Mouse (Mus musculus) heart, adult 18-20 months (tissue): Measurements from ENCODE around the gene Dcaf17. TPM values are rescaled to one million over a fixed set of nuclear protein-coding genes. Genes with fewer than 3 reads are reported as not detected.

ENCODE experiments used
- DNase-seq, 2 experiments: peaks; one replicate each; pipeline ENCODE4 v3.0.0; 2021 to 2022; ENCODE audit warnings: mixed read lengths in 1 of 2
- long read RNA-seq, 2 experiments: library from polyadenylated mRNA; stranded (forward); transcript quantifications; one replicate each; pipeline ENCODE4 v2.0.0; 2021
- total RNA-seq, 2 experiments: library from RNA; stranded (reverse); gene quantifications; 2 replicates each; pipeline ENCODE4 v1.2.3; 2021

Gene Dcaf17
- 1 to 10 TPM; 4.2 to 4.5 TPM for total RNA-seq
- long read RNA-seq, experiment 1, full-length matches to known transcripts: 2 of 3 reads
- long read RNA-seq, experiment 1, partial matches to known transcripts: 0 of 3 reads
- long read RNA-seq, experiment 1, other reads (novel, unspliced or antisense): 1 of 3 reads
- long read RNA-seq, experiment 2, full-length matches to known transcripts: 1 of 5 reads
- long read RNA-seq, experiment 2, partial matches to known transcripts: 0 of 5 reads
- long read RNA-seq, experiment 2, other reads (novel, unspliced or antisense): 4 of 5 reads

DNA sequence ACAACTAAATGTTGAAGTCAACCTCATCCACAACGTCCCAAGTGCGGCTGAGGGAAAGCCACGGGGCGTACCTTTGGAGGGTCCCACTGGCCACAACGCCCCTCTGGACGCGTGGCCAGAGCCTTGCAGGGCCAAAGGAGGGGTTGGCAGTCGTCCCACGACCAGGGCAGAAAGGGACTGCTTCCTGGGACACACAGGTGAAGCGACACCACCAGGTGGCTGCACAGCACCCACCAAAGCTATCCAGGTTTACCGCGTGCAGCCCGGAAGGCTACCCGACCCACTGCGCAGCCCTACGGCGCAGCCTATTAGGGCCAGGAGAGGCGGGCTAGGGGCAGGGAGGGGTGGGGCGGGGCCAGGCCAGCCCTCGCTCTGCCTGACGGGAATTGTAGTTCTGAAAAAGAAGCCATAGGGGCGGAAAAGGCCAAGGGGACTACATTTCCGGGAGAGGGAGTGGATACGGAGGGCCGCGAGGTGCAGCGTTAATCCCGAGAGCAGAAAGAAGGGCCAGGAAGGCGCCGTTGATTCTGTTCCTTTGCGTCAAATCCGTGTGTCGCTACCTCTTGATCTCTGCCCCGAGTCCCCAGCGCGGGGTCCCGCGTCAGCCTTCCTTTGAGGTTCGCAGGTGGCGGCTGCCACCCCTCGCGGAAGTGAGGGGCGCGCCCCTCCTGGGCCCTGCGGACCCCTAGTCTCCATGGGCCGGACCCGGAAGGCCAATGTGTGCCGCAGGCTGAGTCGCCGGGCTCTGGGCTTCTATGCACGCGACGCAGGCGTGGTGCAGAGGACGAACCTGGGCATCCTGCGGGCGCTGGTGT lies at the start of gene Dcaf17, which contains the start of gene Mettl8:
Dcaf17 (plus strand) TSS at position 29 of the 815 bp plus-strand sequence.
Mettl8 (minus strand) TSS at position 284 of the 815 bp plus-strand sequence.
- peak; percentile 92 to 94 for DNase-seq

DNA sequence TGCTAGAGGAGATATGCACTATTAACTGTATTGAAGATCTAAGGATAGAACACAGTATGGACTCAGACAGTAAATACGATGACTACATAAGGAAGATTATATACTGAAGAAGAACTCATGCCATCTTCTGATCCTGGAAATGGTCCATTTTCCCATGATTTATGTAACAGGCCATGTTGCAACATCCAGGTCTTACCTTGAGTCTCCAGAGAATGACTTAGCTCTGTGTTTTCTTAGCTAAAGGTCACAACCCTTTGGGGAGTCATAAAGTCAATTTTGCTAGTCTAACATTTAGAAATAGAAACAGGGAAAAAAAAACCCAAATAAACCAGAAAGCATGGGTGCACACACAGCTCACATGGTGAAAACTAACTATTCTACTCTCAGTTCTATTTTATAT lies 43.3 kb upstream of the Dcaf17 start:
- no peak for DNase-seq

DNA sequence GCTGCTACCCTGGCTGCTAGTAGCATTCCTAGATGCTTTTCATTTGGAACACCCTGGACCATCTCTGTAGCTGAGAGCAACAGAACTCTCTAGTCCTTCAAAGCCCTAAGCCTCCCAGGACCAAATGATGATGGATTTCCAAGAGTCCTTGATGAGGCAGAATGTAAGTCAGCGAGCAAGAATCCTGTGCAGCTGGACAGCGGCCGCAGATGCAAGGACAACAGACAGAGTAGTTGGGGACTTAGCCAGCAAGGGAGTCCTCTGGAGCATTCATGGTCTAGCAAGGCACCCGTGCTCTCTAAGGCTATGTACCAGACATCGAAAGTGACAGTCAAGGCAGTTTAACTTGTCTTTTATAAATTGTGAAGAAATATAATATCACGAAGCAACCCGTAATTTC lies 41.6 kb upstream of the Dcaf17 start:
- DNase-seq: no peak

DNA sequence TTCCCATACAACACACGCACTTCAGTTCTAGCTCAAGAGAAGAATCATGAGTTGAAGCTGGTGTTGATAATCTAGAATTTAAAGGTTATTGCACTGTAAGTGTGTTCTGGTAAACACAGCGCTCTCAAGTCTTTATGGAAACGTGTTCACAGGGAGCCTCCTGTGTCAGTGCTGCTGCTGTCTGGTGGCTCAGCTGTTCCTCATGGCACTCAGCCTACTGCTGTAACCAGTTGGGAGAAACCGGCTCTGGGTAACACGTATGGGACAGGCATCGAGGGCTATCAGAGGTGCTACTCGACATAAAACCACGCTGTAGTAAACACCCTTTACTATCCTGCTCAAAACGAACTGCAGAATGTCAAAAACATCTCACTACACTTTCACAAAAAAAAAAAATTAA lies 35.9 kb upstream of the Dcaf17 start:
- DNase-seq: peak; percentile 20 to 24

DNA sequence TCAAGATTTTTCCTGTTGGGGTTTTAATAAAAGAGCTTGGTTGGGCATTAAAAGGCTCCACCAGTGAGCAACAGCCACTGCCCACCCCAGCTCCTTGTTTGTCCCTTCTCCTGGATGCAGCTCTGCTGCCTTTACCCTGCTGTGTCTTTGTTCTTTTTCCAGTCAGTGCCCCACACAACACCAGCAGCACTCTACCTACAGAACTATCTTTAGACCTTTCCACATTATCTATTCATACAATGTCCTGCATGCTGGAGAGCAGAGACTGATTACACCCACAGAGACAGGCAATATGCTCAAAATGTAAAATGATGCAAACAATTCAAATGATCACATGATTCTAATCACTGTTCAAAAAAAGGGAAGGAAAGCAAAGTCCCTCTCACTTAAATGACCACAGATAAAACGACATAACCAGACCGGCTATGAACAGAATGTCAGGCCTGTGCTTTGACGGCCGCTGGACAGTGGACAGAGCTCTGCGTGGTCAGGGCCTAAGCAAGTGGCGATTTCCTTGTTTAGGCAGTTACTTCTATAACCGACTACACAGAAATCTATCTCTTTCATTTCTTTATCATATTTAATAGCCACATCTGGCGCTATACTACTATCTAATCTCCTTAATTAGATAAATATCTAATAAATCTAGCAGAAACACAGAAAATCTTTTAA lies 35.3 kb upstream of the Dcaf17 start:
- DNase-seq: no peak

DNA sequence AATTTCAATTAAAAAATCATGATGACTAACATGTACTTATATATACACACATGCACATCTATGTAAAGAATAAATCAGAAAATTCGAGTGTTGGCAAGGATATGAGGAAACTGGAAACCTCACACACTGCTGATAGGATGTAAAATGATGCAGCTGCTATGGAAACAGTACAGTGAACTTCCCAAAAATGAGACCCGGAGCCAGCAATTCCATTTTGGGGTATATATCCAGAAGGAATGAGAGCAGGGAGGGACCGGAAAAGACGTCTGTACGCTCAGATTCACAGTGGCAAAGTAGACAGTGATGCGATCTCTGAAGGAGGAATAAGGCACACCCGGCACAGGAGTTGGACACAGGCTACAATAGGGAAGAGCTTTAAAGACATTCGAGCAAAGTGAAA lies 34.5 kb upstream of the Dcaf17 start:
- no peak for DNase-seq

DNA sequence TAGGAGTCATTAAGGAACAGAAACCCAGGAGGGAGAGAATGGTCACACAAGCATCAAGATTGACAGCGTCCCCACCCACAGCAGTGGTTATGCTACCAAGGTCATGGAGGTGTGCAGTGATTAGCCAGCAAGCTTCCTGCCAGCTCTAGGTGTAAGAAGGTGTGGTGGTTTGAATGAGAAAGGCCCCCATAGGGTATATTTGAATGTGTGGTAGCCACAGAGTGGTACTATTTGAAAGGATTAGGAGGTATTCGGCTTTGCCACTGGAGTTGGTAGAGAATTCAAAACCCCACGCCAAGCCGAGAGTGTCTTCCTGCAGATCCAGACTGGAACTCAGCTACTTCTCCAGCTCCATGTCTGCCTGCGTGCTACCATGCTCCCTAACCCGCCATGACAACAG lies 32.1 kb upstream of the Dcaf17 start:
- DNase-seq: no peak

DNA sequence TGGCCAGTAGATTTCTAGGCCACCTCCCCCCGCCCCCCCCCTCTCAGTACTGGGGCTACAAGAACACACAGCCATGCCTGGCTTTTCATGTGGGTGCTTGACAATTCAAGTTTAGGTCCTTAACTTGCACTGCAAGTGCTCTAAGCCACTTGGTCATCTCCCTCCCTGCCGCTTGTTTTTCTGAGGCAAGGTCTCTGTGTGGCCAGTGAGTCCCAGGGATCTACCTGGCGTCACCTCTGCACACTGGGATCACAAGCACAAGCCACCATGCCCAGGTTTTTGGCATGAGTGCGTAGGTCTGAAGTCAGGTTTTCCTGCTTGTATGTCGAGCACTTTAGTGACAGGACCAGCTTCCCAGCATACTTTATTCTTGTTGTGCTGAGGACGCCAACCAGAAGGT lies 31.1 kb upstream of the Dcaf17 start:
- DNase-seq: no peak

DNA sequence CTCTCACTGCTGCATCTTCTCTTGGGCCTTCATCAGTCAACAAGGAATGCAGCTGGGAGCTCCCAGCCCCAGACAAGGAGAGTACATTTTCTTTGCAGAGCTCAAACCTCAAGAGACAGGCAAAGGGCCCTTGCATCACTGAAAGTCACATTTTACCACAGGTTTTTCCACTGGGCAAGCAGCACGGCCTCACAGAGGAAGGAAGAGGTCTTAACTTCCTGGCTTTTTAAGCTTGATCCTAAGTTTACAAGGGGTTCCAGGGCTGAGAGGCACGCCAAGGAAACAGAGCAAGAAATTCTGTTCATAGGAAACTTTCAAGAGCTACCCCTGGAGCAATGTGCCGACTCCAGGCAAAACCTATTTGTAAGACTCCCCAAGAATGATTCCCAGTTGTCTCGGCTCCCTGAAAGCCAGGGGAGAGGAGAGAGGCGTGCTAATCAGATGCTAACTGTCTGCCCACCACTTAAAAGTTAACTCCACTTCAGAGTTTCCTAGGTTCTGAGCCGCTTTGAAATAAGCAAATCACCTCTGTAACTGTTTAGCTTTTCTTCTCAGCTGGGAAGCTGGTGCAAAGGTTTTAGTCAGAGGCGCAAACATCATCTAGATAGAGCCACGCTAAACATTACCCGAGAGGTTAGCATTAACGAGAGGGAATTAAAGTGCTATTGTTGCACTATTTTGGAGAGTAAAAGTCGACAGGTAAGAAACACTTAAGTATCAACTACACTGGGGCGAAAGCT lies 29.4 kb upstream of the Dcaf17 start:
- no peak for DNase-seq

DNA sequence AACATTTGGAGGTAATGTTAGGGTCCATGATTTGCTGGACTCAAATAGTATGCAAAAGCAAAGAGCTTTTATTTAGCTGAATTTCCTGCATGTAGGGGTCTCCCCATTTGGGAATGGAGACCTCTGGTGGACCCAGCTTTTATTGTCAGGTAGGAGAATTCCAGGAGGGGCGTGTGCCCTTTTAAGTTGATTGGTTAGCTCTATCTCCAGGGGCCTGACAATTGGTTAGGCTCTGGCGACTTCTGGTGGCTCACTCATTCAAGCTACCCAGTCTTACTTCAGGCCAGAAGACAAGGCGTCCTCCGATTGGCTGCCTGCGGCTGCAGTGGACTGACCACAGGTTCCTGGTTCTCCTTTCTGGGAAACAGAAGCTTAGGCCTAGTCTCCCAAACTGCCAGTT lies 28.3 kb upstream of the Dcaf17 start:
- peak in 1 of 2 experiments; percentile 18 for DNase-seq

DNA sequence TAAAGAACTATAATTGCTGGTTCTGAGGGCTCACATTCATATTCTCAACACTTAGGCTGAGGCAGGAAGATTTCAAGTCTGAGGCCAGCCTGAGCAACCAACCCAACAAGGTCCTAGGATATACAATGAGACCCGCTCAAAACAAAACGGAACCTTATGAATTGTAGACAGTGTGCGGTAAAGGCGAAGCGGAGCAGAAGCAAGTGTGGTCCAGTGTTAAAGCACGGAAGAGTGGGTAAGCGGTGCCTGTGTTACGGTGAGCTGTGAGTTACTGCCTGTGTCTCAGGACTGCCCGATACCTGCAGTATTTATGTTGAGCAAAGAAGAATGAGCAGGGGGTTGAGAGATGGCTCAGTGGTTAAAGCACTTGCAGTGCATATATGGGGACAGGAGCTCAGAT lies 27.5 kb upstream of the Dcaf17 start:
- DNase-seq: no peak

DNA sequence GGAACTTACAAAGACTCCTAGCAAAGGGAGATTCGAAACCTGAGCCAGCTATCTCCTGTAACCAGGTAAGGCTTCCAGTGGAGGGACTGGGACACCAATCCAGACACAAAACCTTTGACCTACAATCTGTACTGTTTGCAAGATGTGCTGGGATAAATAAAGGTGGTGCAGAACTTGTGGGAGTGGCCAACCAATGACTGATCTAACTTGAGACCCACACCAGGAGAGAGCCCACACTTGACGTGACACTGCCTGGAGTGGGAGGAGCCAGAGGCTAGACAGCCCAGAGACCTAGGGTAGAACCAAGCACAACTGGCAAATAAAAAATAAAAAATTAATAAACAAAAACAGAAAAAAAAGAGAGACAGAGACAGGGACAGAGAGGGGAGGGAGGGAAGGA lies 24.5 kb upstream of the Dcaf17 start:
- DNase-seq: no peak

DNA sequence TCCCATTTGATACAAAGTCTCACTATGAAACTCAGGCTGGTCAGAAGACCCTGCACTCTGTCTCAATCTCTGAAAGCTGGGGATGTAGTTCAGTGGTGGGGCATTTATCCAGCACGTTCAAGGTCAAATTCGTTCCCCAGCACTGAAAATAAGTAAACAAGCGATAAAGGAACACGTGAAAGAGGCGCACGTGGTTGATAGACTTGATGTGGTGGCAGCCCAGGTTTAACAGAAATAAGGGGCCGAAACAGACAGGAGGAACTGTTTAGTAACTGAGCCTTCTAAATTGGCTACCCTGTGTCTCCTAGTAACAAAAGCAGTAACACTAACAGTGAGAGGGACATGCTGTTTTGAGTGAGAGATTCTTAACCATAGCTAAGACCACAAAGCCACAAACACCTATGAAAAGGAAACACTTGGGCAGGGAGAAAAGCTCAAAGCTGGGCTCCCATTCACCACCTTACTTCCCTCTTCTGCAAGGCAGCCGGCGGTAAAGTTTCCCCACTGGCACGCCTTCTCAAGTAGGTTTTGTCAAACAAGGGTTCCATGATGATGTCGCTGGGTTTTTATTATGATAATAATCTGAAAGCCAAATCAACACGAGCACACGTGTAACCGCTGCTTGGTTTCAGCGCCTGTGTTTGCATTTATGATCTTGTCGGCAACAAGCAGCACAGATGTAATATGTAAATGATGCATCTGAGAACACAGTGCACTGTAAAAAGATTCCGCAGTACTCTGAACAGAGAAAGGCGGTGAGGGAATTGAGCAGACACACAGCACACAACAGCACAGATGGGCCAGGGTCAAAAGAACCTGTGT lies 22.9 kb upstream of the Dcaf17 start:
- DNase-seq: peak in 1 of 2 experiments; percentile 39

DNA sequence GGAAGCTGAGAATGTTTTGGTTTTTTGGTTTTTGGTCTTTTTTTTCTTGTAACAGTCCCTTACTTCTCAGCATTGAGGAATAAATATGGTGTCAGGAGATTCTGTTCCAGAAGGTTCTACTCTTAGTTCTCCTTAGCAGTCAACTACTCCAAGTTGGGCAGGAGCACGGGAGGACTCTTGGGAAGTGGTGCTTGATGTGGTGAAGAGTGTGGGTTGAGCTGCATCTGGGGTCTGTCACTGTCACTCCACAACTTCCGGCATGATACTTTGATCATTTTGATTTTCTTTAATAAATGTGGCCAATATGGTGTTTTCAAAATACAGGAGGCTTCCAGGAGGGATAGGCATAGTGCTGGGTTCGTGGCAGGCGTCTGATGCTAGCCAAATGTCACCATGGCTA lies 22.1 kb upstream of the Dcaf17 start:
- no peak for DNase-seq

DNA sequence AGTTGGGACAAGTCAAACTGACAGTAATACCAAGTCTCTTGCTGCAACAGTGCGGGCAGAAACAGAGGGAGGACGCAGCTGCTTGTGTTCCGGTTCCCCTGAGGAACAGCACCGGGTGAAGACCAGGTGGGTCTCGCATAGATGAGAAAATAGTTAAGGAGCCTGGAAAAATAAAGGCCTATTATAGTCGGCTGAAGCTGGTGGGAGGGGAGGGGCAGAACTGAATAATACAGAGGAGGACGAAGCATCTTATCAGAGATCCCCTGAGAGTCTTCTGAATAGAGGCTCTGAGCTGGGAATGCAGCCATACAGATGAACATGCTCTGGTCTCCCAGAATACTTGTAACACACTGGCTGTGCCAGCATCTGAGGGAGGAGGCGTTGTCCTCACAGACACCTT lies 21.1 kb upstream of the Dcaf17 start:
- DNase-seq: peak; percentile 60 to 72

DNA sequence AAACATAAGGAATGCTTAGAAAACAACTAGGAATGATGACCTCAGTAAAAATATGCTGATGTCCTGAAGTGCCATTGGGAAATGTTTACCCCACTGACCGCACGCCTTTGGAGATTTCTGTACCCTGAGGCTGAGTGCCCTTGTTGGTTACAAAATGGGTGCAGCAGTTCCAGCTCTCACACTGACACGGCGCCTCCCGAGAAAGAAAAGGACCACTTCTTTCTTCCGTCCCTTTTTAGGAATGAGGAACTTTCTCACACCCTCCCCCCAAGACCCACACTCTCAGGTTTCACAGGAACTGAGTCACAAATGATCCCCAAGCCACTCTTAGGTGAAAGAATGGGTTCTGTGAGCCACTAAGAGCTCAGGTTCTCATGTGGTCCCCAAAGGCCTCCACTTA lies 17.7 kb upstream of the Dcaf17 start:
- no peak for DNase-seq

DNA sequence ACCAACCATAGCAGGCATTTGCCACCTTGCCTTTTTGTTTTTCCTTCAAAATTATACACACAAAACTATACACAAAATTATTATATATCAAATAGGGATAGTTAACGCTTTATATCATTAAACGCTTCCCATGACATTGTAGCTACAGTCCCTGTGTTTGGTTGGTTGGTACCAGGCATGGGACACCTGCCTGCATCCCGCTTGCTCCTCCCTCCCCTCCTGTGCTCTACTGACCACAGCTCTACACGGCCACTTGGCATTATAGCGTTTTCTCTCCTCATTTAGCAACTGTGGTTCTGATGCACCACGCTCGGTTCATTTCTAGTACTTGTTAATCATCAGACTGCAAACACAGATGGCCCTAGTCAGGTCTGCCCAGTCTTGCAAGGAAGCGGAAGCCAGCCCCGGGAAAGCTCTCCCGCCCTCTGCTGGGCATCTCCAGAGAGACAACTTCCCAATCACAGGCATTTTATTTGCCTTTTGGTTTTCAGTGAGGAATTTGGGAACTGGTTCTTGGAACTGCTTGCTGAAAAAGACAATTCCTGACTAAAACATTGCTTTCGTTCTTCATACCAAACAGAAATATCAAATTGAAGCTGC lies 15.5 kb upstream of the Dcaf17 start:
- peak; percentile 79 to 90 for DNase-seq

DNA sequence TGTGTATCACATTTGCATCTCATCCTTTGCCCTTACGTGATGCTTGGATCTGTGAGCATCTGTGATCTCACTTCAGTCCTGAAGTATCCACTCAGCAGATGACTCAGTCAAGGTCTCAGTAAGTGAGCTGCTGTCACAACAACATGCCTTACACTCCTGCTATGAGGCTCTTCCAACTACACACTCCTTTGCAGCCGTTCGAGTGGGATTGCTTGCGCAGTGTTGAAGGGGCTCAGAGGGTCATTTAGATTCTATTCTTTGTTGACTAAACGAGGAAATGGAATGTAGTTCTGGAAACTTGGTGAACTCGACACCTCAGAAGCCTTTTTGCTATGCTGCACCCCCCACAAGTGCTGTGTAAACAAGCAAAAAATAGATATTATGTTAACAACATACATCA lies 9.0 kb upstream of the Dcaf17 start:
- no peak for DNase-seq

DNA sequence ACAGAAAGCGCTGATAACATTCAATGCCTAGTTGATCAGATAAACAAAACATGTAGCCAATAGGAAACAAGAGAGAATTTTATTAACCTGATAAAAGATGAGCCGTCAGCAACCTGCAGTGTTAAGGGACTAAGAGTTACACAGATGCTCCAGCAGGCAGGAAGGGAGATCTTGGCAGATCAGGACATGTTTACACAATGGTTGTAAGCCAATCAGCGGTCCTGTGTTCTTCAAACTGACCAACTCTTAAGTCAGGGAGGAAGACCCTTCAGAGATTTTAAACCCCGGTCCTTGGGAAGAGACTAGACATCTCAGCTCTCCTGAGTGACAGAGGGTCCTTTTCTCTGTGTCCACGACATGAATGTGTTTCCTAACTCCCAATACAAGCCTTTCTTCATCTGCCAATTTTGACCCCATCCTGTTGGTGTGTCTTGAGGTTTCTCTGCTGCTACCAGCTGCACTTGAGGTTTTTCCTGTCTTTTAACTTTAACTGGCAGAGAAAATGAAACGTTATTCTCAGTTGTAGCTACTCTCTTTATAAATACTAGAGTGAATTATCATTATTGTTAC lies 8.3 kb upstream of the Dcaf17 start:
- no peak for DNase-seq

DNA sequence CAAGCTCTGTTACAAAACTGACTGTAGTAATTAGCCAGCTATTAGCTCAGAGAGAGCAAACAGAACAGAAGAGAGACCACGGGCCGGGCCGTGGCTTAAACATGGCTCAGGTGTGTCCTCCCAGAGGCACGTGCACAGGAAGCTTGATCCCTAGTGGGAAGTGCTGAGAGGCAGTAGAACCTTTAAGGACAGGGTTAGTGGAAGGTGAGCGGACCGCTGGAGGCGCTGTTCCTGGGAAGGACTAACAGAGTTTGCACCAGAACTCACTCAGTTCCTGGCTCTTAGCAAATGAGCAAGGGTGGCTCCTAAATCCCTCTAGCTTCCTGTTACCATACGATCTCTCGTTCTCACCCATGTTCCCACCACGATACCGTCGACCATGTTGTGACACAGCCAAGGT lies 6.2 kb upstream of the Dcaf17 start:
- DNase-seq: no peak

DNA sequence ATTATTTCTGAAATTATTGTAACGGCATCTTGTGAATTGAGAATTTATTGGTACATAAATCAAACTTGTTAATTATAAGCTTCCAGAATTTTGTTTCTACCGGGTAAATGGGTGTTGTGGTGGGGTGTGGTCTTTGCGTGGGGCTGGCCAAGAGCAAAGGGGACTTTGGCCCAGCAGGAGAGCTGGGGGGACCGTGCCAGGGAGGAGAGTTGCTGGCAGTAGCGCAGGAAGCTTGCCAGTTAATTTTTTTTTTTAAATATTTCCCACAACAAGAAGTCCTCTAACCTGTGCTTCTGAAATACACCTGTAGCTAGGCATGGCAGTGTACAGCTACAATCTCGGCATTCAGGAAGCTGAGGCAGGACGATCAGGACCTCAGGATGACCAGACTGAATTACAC lies 4.6 kb upstream of the Dcaf17 start:
- DNase-seq: no peak
